Mouse (Mus musculus) hindbrain, embryonic 10.5 days (tissue): ENCODE results near the gene Cd200r1. TPM values are rescaled to one million over a fixed set of nuclear protein-coding genes. Genes with fewer than 3 reads are reported as not detected.
"Not testable (repeated sequence)": the region's sequence is repeated elsewhere in the genome, so short reads cannot be mapped to it uniquely, and the experiment has no call there.

Experiments
- DNase-seq: peaks from one replicate; pipeline ENCODE4 v3.0.0-alpha.2; 2017; ENCODE audit warnings: low spot score
- H3K27ac ChIP-seq: fragments of 300-500 bp; sonication (generic); 2 replicates; pipeline ENCODE4 v1.5.1; 2016; ENCODE audit warnings: mild to moderate bottlenecking, moderate library complexity
- H3K27me3 ChIP-seq: fragments of 300-500 bp; sonication (generic); 2 replicates; pipeline ENCODE4 v1.6.1; 2016; ENCODE audit warnings: mild to moderate bottlenecking; ENCODE audit not compliant: poor library complexity, insufficient read depth, severe bottlenecking
- H3K36me3 ChIP-seq: fragments of 300-500 bp; sonication (generic); 2 replicates; pipeline ENCODE4 v1.6.1; 2016; ENCODE audit warnings: mild to moderate bottlenecking, moderate library complexity
- H3K4me1 ChIP-seq: fragments of 300-500 bp; sonication (generic); replicated peaks from 2 replicates; pipeline ENCODE4 v1.6.1; 2016; ENCODE audit warnings: mild to moderate bottlenecking
- H3K4me3 ChIP-seq: fragments of 300-500 bp; sonication (generic); 2 replicates; pipeline ENCODE4 v1.5.1; 2016; ENCODE audit warnings: mild to moderate bottlenecking, moderate library complexity
- H3K9me3 ChIP-seq: fragments of 300-500 bp; sonication (generic); 2 replicates; pipeline ENCODE4 v1.6.1; 2016; ENCODE audit warnings: mild to moderate bottlenecking, moderate library complexity
- WGBS: fragments of 180-500 bp; shearing (Covaris S2); methylation state at CpG from one replicate; pipeline ENCODE4 v1.1.7; 2016; 5-methylcytosine and 5-hydroxymethylcytosine counted together
- polyA plus RNA-seq: library from polyadenylated mRNA; unstranded; fragments of >200 nt; fragmentation: Nextera tagmentation; extraction: Ambion mirVana; gene quantifications from 2 replicates; pipeline ENCODE4 v1.2.1, GENCODE M21; 2016

The Cd200r1 gene
- polyA plus RNA-seq, 1 experiment from 2014 or later = 0.50 TPM

GRCm38 (mm10) chr16:44774201-44774600, 8.7 kb downstream of the Cd200r1 start:
- no peaks in the 10 kb centered on the region for H3K9me3 ChIP-seq
- WGBS = 86% methylated on average over 6 of the region's 6 CpGs
- H3K4me3 ChIP-seq = no peak overlapping the region
- DNase-seq = no peak
- H3K27me3 ChIP-seq = no peaks in the 10 kb centered on the region
- no peaks in the 10 kb centered on the region for H3K36me3 ChIP-seq
- H3K4me1 ChIP-seq = no peaks in the 10 kb centered on the region
- no peak overlapping the region for H3K27ac ChIP-seq

GRCm38 (mm10) chr16:44778538-44779147, 13.1 kb downstream of the Cd200r1 start:
- Histone ChIP-seq H3K27me3 (no peaks in the 10 kb centered on the region), H3K4me3 (no peak overlapping the region), H3K27ac (no peak overlapping the region), H3K36me3 (no peaks in the 10 kb centered on the region), H3K9me3 (no peaks in the 10 kb centered on the region), H3K4me1 (no peaks in the 10 kb centered on the region)
- DNase-seq = no peak
- 89% methylated on average over 17 of the region's 17 CpGs for WGBS

GRCm38 (mm10) chr16:44779494-44779893, 14.0 kb downstream of the Cd200r1 start:
- Histone ChIP-seq H3K9me3 (no peaks in the 10 kb centered on the region), H3K36me3 (no peaks in the 10 kb centered on the region), H3K27me3 (no peaks in the 10 kb centered on the region), H3K4me3 (no peak overlapping the region), H3K4me1 (no peaks in the 10 kb centered on the region), H3K27ac (no peak overlapping the region)
- no peak for DNase-seq
- 90% methylated on average over 5 of the region's 5 CpGs for WGBS

GRCm38 (mm10) chr16:44780751-44781150, 15.2 kb downstream of the Cd200r1 start:
- Histone ChIP-seq H3K36me3 (no peaks in the 10 kb centered on the region), H3K4me3 (no peak overlapping the region), H3K9me3 (no peaks in the 10 kb centered on the region), H3K4me1 (no peaks in the 10 kb centered on the region), H3K27ac (no peak overlapping the region), H3K27me3 (no peaks in the 10 kb centered on the region)
- no peak for DNase-seq
- WGBS = 67% methylated on average over 4 of the region's 4 CpGs

- WGBS = 98% methylated on average over 1 of the region's 1 CpGs
Observed at GRCm38 (mm10) chr16:44786934-44787333, 21.4 kb downstream of the Cd200r1 start.

GRCm38 (mm10) chr16:44794416-44794815, 28.9 kb downstream of the Cd200r1 start:
- no peak overlapping the region for H3K27ac ChIP-seq

More at GRCm38 (mm10) chr16:44786934-44787333, 21.4 kb downstream of the Cd200r1 start:
- Histone ChIP-seq H3K4me1 (no peaks in the 10 kb centered on the region), H3K27ac (no peak overlapping the region), H3K36me3 (no peaks in the 10 kb centered on the region), H3K27me3 (no peaks in the 10 kb centered on the region), H3K9me3 (no peaks in the 10 kb centered on the region), H3K4me3 (no peak overlapping the region)
- DNase-seq = no peak

GRCm38 (mm10) chr16:44805976-44806375, 40.4 kb downstream of the Cd200r1 start:
- H3K9me3 ChIP-seq = no peaks in the 10 kb centered on the region
- no peak overlapping the region for H3K27ac ChIP-seq
- H3K4me3 ChIP-seq = no peak overlapping the region
- no peaks in the 10 kb centered on the region for H3K27me3 ChIP-seq
- no peaks in the 10 kb centered on the region for H3K4me1 ChIP-seq
- H3K36me3 ChIP-seq = no peaks in the 10 kb centered on the region
- no peak for DNase-seq

More at GRCm38 (mm10) chr16:44794416-44794815, 28.9 kb downstream of the Cd200r1 start:
- DNase-seq = no peak
- Histone ChIP-seq H3K4me1 (no peaks in the 10 kb centered on the region), H3K9me3 (no peaks in the 10 kb centered on the region), H3K27me3 (no peaks in the 10 kb centered on the region), H3K4me3 (no peak overlapping the region), H3K36me3 (no peaks in the 10 kb centered on the region)

GRCm38 (mm10) chr16:44810223-44810622, 44.7 kb downstream of the Cd200r1 start:
- 93% methylated on average over 4 of the region's 4 CpGs for WGBS
- not testable (repeated sequence) for H3K9me3 ChIP-seq

GRCm38 (mm10) chr16:44811544-44811943, 46.0 kb downstream of the Cd200r1 start, which contains the start of gene Cd200r4:
Gene Cd200r4 (plus strand): TSS chr16:44811733.
- DNase-seq = no peak
- no peaks in the 10 kb centered on the region for H3K9me3 ChIP-seq
- H3K27ac ChIP-seq = no peak within 1 kb of the TSS
- no peaks in the 10 kb centered on the region for H3K36me3 ChIP-seq
- H3K4me3 ChIP-seq = no peak within 1 kb of the TSS
- WGBS = 91% methylated on average over 3 of the region's 3 CpGs
- H3K27me3 ChIP-seq = no peaks in the 10 kb centered on the region
- no peaks in the 10 kb centered on the region for H3K4me1 ChIP-seq

More at GRCm38 (mm10) chr16:44810223-44810622, 44.7 kb downstream of the Cd200r1 start:
- not testable (repeated sequence) for H3K27me3 ChIP-seq, H3K4me3 ChIP-seq, H3K36me3 ChIP-seq, H3K4me1 ChIP-seq, H3K27ac ChIP-seq, DNase-seq

- DNase-seq = no peak
- H3K36me3 ChIP-seq = no peaks in the 10 kb centered on the region
- H3K9me3 ChIP-seq = no peaks in the 10 kb centered on the region
- H3K27ac ChIP-seq = no peak overlapping the region
- H3K27me3 ChIP-seq = no peaks in the 10 kb centered on the region
- H3K4me1 ChIP-seq = no peaks in the 10 kb centered on the region
- H3K4me3 ChIP-seq = no peak overlapping the region
- WGBS = 85% methylated on average over 6 of the region's 6 CpGs
Observed at GRCm38 (mm10) chr16:44812468-44813065, 47.0 kb downstream of the Cd200r1 start.

- no peaks in the 10 kb centered on the region for H3K36me3 ChIP-seq
- no peak overlapping the region for H3K27ac ChIP-seq
- H3K4me3 ChIP-seq = no peak overlapping the region
- H3K9me3 ChIP-seq = no peaks in the 10 kb centered on the region
- DNase-seq = no peak
- H3K27me3 ChIP-seq = no peaks in the 10 kb centered on the region
- WGBS = 64% methylated on average over 1 of the region's 1 CpGs
- no peaks in the 10 kb centered on the region for H3K4me1 ChIP-seq
Observed at GRCm38 (mm10) chr16:44818010-44818409, 52.5 kb downstream of the Cd200r1 start.

- 86% methylated on average over 4 of the region's 4 CpGs for WGBS
- no peak for DNase-seq
- no peak overlapping the region for H3K27ac ChIP-seq
- H3K36me3 ChIP-seq = no peaks in the 10 kb centered on the region
- no peaks in the 10 kb centered on the region for H3K9me3 ChIP-seq
- H3K4me3 ChIP-seq = no peak overlapping the region
- H3K27me3 ChIP-seq = no peaks in the 10 kb centered on the region
- no peaks in the 10 kb centered on the region for H3K4me1 ChIP-seq
Observed at GRCm38 (mm10) chr16:44820545-44820944, 55.0 kb downstream of the Cd200r1 start.

- no peak overlapping the region for H3K27ac ChIP-seq
- no peak overlapping the region for H3K4me3 ChIP-seq
- WGBS = 83% methylated on average over 3 of the region's 3 CpGs
- no peaks in the 10 kb centered on the region for H3K27me3 ChIP-seq
- no peaks in the 10 kb centered on the region for H3K9me3 ChIP-seq
- H3K36me3 ChIP-seq = no peaks in the 10 kb centered on the region
- no peaks in the 10 kb centered on the region for H3K4me1 ChIP-seq
- no peak for DNase-seq
Observed at GRCm38 (mm10) chr16:44832286-44832685, 66.8 kb downstream of the Cd200r1 start.
